Mouse (Mus musculus): ENCODE measurements around the gene Qrich2.
A peak's percentile ranks its signal among the peaks of the same experiment; 100 is the strongest.

DNA sequence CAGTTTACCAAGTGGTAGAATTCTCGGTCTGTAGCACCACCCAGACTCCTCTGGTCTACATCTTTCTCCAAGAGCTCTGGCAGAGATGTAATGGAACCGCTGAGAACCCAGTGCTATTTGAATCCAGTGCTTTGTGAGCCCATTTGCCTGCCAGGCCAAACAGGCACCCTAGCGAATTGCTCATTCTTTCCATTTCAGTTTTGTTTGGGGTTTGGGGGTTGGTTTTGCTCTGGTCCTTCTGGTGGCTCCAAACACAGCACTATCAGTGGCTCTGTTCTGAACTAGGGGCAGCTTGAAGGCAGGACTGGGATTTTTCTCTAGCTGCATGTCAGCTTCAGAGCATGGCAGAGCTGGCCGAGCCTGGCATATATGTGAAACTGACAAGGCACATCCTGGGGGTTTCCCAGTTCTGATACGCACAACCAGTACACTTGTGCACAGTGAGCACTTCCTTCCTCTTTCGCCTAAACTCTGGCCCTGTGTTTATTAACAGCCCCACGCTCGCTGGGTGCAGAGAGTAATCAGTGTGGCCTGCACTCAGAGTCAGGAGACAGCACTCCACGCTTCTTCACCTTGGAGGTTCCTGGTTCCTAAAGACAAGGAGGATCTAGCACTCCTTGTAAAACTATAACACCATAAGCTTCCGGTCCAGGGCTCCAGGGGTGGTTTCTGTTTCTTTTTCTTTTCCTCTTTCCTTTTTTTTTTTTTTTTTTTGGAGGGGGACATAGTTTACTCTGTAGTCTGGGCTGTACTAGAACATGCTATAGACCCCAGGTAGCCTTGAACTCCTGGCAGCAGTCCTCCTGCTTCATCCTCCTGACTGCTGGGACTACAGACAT is 42.0 kb downstream of the Qrich2 start:
- no peak for TF ChIP-seq RAD21 (IDR thresholded peaks at IDR 0.05; ENCODE audit: low read depth, low read length)
- peak; percentile 50 to 79; a peak in 3 of 4 replicates for TF ChIP-seq POLR2A (IDR thresholded peaks at IDR 0.05; ENCODE audit: control insufficient read depth in 1 of 2, insufficient read depth in 1 of 2, low read depth in 1 of 2, low read length in 2 of 2, poor library complexity in 1 of 2)
- peak; percentile 33 to 63; a peak in 3 of 4 replicates for TF ChIP-seq EP300 (IDR thresholded peaks at IDR 0.05; ENCODE audit: low read depth in 1 of 2, low read length in 2 of 2)
- TF ChIP-seq CTCF (IDR thresholded peaks at IDR 0.05 in 2 of 3, conservative IDR thresholded peaks at IDR 0.05 in 1 of 3; ENCODE audit: control insufficient read depth in 1 of 3, insufficient read depth in 1 of 3, low read depth in 2 of 3, low read length in 3 of 3, poor library complexity in 1 of 3, severe bottlenecking in 1 of 3): no peak
- no peak for TF ChIP-seq CHD2 (IDR thresholded peaks at IDR 0.05; ENCODE audit: low read length)
- TF ChIP-seq MEF2A (IDR thresholded peaks at IDR 0.05; ENCODE audit: extremely low read depth, insufficient replicate concordance, low read depth, low read length, poor library complexity, severe bottlenecking): no peak
- peak; percentile 82; the same call in 1 of the 2 replicates for TF ChIP-seq ZMIZ1 (IDR thresholded peaks at IDR 0.05; ENCODE audit: low read depth, low read length)
- peak; percentile 72 for TF ChIP-seq HCFC1 (IDR thresholded peaks at IDR 0.05; ENCODE audit: low read depth, low read length)
- peak; percentile 65; the same call in 1 of the 2 replicates for TF ChIP-seq MAZ (IDR thresholded peaks at IDR 0.05; ENCODE audit: low read depth, low read length)
- TF ChIP-seq MAFK (IDR thresholded peaks at IDR 0.05; ENCODE audit: borderline replicate concordance, low read depth, low read length): no peak
- peak; percentile 86 for TF ChIP-seq MAX (IDR thresholded peaks at IDR 0.05; ENCODE audit: low read length)

Data from MEL (cell line).